Mouse (Mus musculus) heart, postnatal 0 days (tissue): ENCODE results near the gene Nfib.

Experiments used
- CTCF ChIP-seq: IDR thresholded peaks from 2 replicates; pipeline ENCODE4 v1.5.1; 2016; ENCODE audit warnings: antibody characterized with exemption, control low read depth, low read depth
- EP300 ChIP-seq: IDR thresholded peaks from 2 replicates; pipeline ENCODE4 v1.6.1; 2016; ENCODE audit warnings: antibody characterized with exemption, low read depth

DNA sequence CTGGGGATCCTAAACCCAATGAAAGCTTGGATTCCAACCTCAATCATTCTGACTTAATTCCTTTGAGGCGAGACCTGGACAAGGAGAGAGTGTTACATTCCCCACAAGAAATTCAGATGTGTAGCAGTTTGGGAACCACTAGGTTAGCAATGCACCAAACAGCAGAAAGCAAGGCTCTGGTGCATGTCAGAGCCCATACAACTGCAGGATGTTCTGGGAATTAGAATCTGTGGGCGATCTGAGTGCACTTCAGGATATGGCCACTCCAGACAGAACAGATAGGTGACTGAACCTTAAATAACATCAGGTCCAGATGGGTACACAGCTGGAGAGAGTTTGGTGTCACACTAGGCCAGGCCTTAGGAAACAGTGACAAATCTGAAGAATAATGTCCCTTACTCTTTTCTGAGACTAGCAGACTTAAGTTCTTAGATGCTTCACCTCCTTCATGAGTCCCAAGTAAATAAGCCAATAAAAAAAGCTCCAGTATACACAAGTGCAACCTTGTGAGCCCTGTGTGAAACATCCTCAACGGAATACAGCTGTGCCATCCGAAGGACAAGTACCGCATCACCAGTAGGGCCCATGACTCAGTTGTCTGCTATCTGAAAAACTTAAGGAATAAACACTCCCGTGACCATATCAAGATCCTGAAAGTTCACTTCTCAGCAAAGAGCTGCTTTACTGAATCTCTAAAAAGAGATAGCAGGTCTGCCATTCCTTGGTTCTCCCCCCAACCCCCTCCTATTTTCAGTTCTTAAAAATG lies 336.4 kb downstream of the Nfib start:
- TF ChIP-seq CTCF (no peak), EP300 (no peak)
